Mouse (Mus musculus) ES-Bruce4 (cell line): ENCODE data around the gene Efna4. TPM values are rescaled to one million over a fixed set of nuclear protein-coding genes. Genes with fewer than 3 reads are reported as not detected.
A peak's percentile ranks its signal among the peaks of the same experiment; 100 is the strongest.

Experiments used
- H3K27ac ChIP-seq: 2 replicates; pipeline ENCODE4 v1.5.1; 2012; ENCODE audit warnings: low read length, inconsistent platforms; ENCODE audit not compliant: insufficient read depth
- H3K27me3 ChIP-seq: 2 replicates; pipeline ENCODE4 v1.6.1; 2012; ENCODE audit warnings: mild to moderate bottlenecking, low read length, inconsistent platforms; ENCODE audit not compliant: control insufficient read depth, poor library complexity, insufficient read depth, severe bottlenecking
- H3K36me3 ChIP-seq: 2 replicates; pipeline ENCODE4 v1.6.1; 2012; ENCODE audit warnings: inconsistent platforms, mild to moderate bottlenecking, low read length, moderate library complexity; ENCODE audit not compliant: control insufficient read depth, poor library complexity, insufficient read depth, severe bottlenecking
- H3K4me1 ChIP-seq: one replicate; pipeline ENCODE4 v1.8.1; 2011; ENCODE audit warnings: low read length; ENCODE audit not compliant: control insufficient read depth, insufficient read depth
- H3K4me3 ChIP-seq: 2 replicates; pipeline ENCODE4 v1.5.1; 2011; ENCODE audit warnings: low read depth, mild to moderate bottlenecking, low read length
- H3K9ac ChIP-seq: 2 replicates; pipeline ENCODE4 v1.6.1; 2012; ENCODE audit warnings: low read depth, mild to moderate bottlenecking, inconsistent platforms; ENCODE audit not compliant: poor library complexity, severe bottlenecking
- H3K9me3 ChIP-seq: replicated peaks from 2 replicates; pipeline ENCODE4 v1.6.1; 2012; ENCODE audit warnings: mild to moderate bottlenecking, low read length, inconsistent platforms; ENCODE audit not compliant: control insufficient read depth, poor library complexity, insufficient read depth, severe bottlenecking
- CTCF ChIP-seq: IDR thresholded peaks from one replicate; pipeline ENCODE4 v1.8.1; 2011; ENCODE audit warnings: low read depth, low read length
- EP300 ChIP-seq: IDR thresholded peaks from 2 replicates; pipeline ENCODE4 v1.6.1; 2011; ENCODE audit warnings: low read depth, low read length; ENCODE audit not compliant: insufficient read depth
- POLR2A ChIP-seq: IDR thresholded peaks from one replicate; pipeline ENCODE4 v1.8.1; 2011; ENCODE audit warnings: low read length; ENCODE audit not compliant: insufficient read depth
- polyA plus RNA-seq: library from polyadenylated mRNA; stranded (reverse); fragments of >200 nt; gene quantifications from 2 replicates; pipeline ENCODE4 v1.2.4, GENCODE M21; 2011; ENCODE audit warnings: low read depth; ENCODE audit not compliant: missing spikeins, insufficient read depth, insufficient read length

The Efna4 gene
- polyA plus RNA-seq, 1 experiment: 14.6 TPM

GRCm38 (mm10) chr3:89356029-89356428 lies 18.2 kb upstream of the Efna4 start:
- Histone ChIP-seq H3K9ac (no peak overlapping the region), H3K27ac (no peak overlapping the region), H3K4me3 (0 out of 2 replicates have a peak overlapping the region, but pooled peaks have one; percentile 3), H3K27me3 (no peaks in the 10 kb centered on the region), H3K9me3 (no peaks in the 10 kb centered on the region), H3K36me3 (no peaks in the 10 kb centered on the region), H3K4me1 (no peaks in the 10 kb centered on the region)
- TF ChIP-seq CTCF (peak; percentile 6), POLR2A (no peak), EP300 (no peak)

DNA sequence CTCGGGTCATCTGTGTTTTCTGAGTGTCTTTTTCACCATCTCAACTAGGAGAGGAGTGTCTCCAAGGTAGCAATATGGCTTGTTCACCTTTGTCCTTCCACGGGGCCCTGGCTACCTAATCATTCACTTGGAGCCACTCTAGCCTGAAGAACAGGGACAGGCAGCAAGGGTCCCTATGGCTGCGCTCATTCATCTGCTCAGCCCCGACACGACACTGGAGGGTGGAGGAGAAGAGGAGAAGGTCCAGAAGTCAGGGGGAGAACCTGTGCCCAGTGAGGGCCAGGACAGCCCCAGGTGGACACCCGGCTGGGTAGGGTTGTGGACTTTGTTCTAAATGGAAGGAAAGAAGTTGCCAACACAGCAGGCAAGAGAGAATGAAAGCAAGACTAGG lies 17.7 kb upstream of the Efna4 start:
- no peaks in the 10 kb centered on the region for H3K4me1 ChIP-seq
- TF ChIP-seq CTCF (no peak), POLR2A (no peak), EP300 (no peak)
- H3K27me3 ChIP-seq: no peaks in the 10 kb centered on the region
- H3K9ac ChIP-seq: no peak overlapping the region
- H3K27ac ChIP-seq: no peak overlapping the region
- no peaks in the 10 kb centered on the region for H3K9me3 ChIP-seq
- no peaks in the 10 kb centered on the region for H3K36me3 ChIP-seq
- no peak overlapping the region for H3K4me3 ChIP-seq

DNA sequence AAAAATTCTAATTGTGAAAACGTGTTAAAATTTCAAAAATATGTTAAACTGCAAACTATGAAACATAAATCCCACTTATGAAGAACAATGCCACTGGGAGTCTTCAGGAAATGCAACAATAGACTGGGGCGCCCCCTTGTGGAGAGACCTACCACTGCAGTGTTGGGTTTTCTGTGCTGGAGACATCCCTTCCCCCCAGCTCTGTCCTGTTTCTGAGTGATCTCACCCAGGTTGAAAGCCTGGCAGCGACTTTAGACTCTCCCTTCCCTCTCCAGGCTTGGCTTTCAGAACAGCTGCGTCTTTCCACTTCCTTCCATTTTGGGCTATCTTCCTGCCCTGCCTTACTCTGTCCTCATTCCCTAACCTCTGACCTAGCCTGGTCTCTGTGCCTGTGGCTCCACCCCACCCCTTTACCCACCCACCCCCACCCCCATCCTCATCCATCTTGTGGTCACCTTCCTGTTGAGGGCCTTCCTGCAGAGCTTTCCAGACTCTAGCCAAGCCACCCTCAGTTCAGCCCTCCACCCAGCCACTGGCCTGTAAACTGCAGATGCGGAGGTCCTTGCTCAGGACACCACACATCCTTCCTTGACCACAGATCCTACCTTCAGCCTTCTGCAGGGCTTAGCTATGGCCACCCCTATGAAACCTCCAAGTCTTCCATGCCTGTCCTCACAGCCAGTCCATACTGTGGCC lies 17.1 kb upstream of the Efna4 start:
- Histone ChIP-seq H3K9ac (no peak overlapping the region), H3K4me1 (no peaks in the 10 kb centered on the region), H3K4me3 (no peak overlapping the region), H3K36me3 (no peaks in the 10 kb centered on the region), H3K9me3 (no peaks in the 10 kb centered on the region), H3K27me3 (no peaks in the 10 kb centered on the region), H3K27ac (no peak overlapping the region)
- TF ChIP-seq EP300: no peak
- TF ChIP-seq POLR2A: no peak
- TF ChIP-seq CTCF: peak; percentile 75

DNA sequence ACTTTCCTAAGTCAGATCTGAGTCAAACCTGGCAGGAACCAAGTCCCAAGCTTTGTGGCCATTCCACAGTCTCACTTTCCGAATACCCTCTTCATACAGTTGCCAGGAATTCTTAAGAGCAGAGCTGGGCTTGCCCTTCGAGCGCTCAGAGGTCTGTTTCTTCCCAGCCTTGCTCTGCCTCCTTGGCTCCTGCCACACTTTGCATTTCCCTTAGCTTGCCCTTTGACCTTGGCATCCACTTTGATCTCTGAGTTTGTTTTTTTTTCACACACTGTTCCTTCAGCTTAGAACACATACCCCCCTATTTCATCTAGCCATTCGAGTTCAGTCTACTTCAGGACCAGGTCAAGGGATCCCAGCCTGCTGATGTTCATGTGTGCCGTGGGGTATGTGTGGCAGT lies 13.4 kb upstream of the Efna4 start:
- H3K36me3 ChIP-seq: no peaks in the 10 kb centered on the region
- H3K9ac ChIP-seq: no peak overlapping the region
- no peaks in the 10 kb centered on the region for H3K4me1 ChIP-seq
- no peaks in the 10 kb centered on the region for H3K27me3 ChIP-seq
- no peaks in the 10 kb centered on the region for H3K9me3 ChIP-seq
- no peak overlapping the region for H3K4me3 ChIP-seq
- TF ChIP-seq CTCF (no peak), EP300 (no peak), POLR2A (no peak)
- no peak overlapping the region for H3K27ac ChIP-seq

GRCm38 (mm10) chr3:89349869-89350501 lies 12.2 kb upstream of the Efna4 start, which contains the start of gene Adam15:
Adam15 (minus strand) TSS chr3:89349996.
- Histone ChIP-seq H3K4me3 (peak within 1 kb of the TSS; percentile 91), H3K27ac (no peak within 1 kb of the TSS), H3K4me1 (no peaks in the 10 kb centered on the region), H3K27me3 (no peaks in the 10 kb centered on the region), H3K9me3 (no peaks in the 10 kb centered on the region), H3K36me3 (no peaks in the 10 kb centered on the region), H3K9ac (peak within 1 kb of the TSS; percentile 60)
- no peak for TF ChIP-seq CTCF
- TF ChIP-seq POLR2A: peak; percentile 33
- TF ChIP-seq EP300: no peak

DNA sequence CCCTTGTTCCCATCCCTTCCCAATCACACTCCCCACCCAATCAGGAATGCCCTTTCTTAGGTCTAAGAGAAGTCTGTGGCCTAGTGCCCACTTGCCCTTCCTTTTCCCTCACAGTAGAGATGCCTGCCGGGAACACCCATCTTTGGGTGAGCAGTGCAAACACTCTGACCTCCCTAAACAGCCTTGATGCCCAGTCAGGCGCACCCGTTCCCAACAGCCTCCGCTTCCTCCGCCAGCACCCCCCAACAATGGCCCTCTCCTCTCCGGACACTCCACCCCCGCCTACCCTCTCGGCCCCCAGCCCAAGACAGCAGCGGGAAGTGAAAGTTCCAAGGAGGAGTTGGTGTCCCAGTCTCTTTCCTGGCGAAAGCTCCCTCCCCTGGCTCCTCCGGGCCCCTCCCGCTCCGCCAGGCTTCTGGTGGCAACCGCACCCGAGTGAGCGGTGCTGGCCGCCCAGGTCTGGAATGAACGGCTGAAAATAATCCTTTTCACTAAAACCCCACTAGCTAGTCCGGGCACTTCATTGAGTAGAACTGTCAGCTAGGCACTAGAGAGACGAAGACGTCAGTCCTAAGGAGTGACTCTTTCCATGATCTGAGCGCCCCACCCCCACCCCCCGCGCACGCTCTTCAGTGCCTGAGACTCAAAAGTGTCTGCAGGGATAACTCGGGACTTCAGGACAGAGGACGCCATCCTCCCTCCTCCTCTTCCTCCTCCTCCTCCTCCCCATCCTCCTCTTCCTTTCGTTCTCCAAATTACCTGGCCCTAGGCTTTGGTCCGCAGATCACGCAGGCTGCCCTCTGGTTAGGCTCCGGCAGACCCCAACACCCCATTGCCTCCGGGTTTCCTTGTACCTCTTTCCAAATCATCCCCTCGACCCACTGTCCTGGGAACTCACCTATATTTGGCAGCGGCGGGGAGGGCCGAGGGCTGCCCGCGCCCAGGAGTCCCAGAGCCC lies 11.4 kb upstream of the Efna4 start:
- no peak for TF ChIP-seq EP300
- no peak for TF ChIP-seq POLR2A
- no peak for TF ChIP-seq CTCF
- no peaks in the 10 kb centered on the region for H3K4me1 ChIP-seq
- no peaks in the 10 kb centered on the region for H3K27me3 ChIP-seq
- peak overlapping the region; percentile 91 for H3K4me3 ChIP-seq
- no peaks in the 10 kb centered on the region for H3K36me3 ChIP-seq
- peak overlapping the region; percentile 60 for H3K9ac ChIP-seq
- H3K27ac ChIP-seq: no peak overlapping the region
- no peaks in the 10 kb centered on the region for H3K9me3 ChIP-seq
